Mouse (Mus musculus) megakaryocyte, embryonic 14.5 days (primary cell): ENCODE data around the gene Rtl6.

Experiments
- FLI1 ChIP-seq: IDR thresholded peaks from 2 replicates; pipeline ENCODE4 v1.6.1; 2012; ENCODE audit warnings: low read length, inconsistent platforms, mixed read lengths
- GATA1 ChIP-seq: IDR thresholded peaks from 3 replicates; pipeline ENCODE4 v1.6.1; 2012; ENCODE audit warnings: mixed read lengths, low read length, inconsistent platforms, borderline replicate concordance

- TF ChIP-seq GATA1 (no peak), FLI1 (no peak)
These were observed 9.0 kb upstream of the Rtl6 start for GRCm38 (mm10) chr15:84566568-84567110.
